Mouse (Mus musculus): Measurements from ENCODE around the gene Smim15.

DNA sequence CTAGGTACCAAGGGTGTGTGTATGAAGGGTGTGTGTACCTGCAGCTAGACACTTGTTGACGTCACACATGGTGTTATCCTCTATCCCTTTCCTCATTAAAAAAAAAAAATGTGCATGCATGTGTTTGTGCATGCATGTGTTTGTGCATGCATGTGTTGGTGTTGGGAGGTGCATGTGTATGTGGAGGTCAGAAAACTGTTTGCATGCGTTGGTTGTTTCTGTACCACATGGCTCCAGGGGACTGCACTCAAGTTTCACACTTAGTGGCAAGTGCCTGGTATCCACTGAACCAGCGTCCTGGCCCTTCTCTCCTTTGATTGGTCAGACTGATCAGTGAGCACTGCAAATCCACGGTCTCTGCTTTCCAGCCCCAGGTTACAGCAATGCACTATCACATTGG is 42.5 kb downstream of the Smim15 start:
- TF ChIP-seq CTCF (IDR thresholded peaks at IDR 0.05; ENCODE audit: low read depth) = no peak
- no peak for TF ChIP-seq EP300 (IDR thresholded peaks at IDR 0.05; ENCODE audit: low read depth)
